Mouse (Mus musculus): ENCODE data around the gene Ptprk. TPM values are rescaled to one million over a fixed set of nuclear protein-coding genes. Genes with fewer than 3 reads are reported as not detected.

The Ptprk gene
- polyA plus RNA-seq, 1 experiment from 2014 or later = 37.8 TPM

Small RNAs within 50 kb of the gene (microRNA-seq; reads per million reads assigned to microRNA genes)
- gene Gm22370 = not detected
